Mouse (Mus musculus) CD8-positive naive resting alpha-beta T cell, adult 2 months (primary cell): ENCODE data around the gene Syt2.

Source experiments
- DNase-seq, 2 experiments: peaks; one replicate each; pipeline ENCODE4 v3.0.0; 2022; ENCODE audit warnings: low read depth in 2 of 2, low spot score in 2 of 2

The Syt2 gene

GRCm38 (mm10) chr1:134647591-134647990 lies 1.1 kb downstream of the Syt2 start:
- no peak for DNase-seq

GRCm38 (mm10) chr1:134650816-134651215 lies 4.3 kb downstream of the Syt2 start:
- DNase-seq: no peak

- no peak for DNase-seq
These were observed 4.9 kb downstream of the Syt2 start for GRCm38 (mm10) chr1:134651268-134651850.

GRCm38 (mm10) chr1:134651851-134652398 lies 5.4 kb downstream of the Syt2 start:
- DNase-seq: no peak

GRCm38 (mm10) chr1:134653603-134654257 lies 7.3 kb downstream of the Syt2 start:
- no peak for DNase-seq

- DNase-seq: no peak
These were observed 12.4 kb downstream of the Syt2 start for GRCm38 (mm10) chr1:134658841-134659240.

- no peak for DNase-seq
These were observed 13.7 kb downstream of the Syt2 start for GRCm38 (mm10) chr1:134660163-134660562.

GRCm38 (mm10) chr1:134671234-134672070 lies 25.0 kb downstream of the Syt2 start:
- no peak for DNase-seq

- DNase-seq: peak in 1 of 2 experiments; percentile 3
These were observed 27.8 kb downstream of the Syt2 start for GRCm38 (mm10) chr1:134674312-134674711.

- DNase-seq: no peak
These were observed 33.0 kb downstream of the Syt2 start for GRCm38 (mm10) chr1:134679445-134679844.

- no peak for DNase-seq
These were observed 34.1 kb downstream of the Syt2 start for GRCm38 (mm10) chr1:134680617-134681016.

- DNase-seq: no peak
These were observed 36.0 kb downstream of the Syt2 start for GRCm38 (mm10) chr1:134682460-134682859.

- no peak for DNase-seq
These were observed 40.5 kb downstream of the Syt2 start for GRCm38 (mm10) chr1:134686834-134687421.

GRCm38 (mm10) chr1:134696302-134696701 lies 49.8 kb downstream of the Syt2 start:
- DNase-seq: no peak

GRCm38 (mm10) chr1:134697073-134697472 lies 50.6 kb downstream of the Syt2 start:
- DNase-seq: no peak

GRCm38 (mm10) chr1:134697522-134698250 lies 51.2 kb downstream of the Syt2 start:
- DNase-seq: no peak

GRCm38 (mm10) chr1:134698486-134698885 lies 52.0 kb downstream of the Syt2 start:
- DNase-seq: no peak

- no peak for DNase-seq
These were observed 52.9 kb downstream of the Syt2 start for GRCm38 (mm10) chr1:134699390-134699789.

GRCm38 (mm10) chr1:134700151-134700550 lies 53.7 kb downstream of the Syt2 start:
- no peak for DNase-seq

- DNase-seq: no peak
These were observed 54.2 kb downstream of the Syt2 start for GRCm38 (mm10) chr1:134700634-134701033.

GRCm38 (mm10) chr1:134701191-134701590 lies 54.7 kb downstream of the Syt2 start:
- DNase-seq: no peak
